Mouse (Mus musculus): ENCODE data around the gene Gm21983. TPM values are rescaled to one million over a fixed set of nuclear protein-coding genes. Genes with fewer than 3 reads are reported as not detected.

Gm21983 gene
- polyA plus RNA-seq, 1 experiment from 2014 or later = 0.67 TPM

DNA sequence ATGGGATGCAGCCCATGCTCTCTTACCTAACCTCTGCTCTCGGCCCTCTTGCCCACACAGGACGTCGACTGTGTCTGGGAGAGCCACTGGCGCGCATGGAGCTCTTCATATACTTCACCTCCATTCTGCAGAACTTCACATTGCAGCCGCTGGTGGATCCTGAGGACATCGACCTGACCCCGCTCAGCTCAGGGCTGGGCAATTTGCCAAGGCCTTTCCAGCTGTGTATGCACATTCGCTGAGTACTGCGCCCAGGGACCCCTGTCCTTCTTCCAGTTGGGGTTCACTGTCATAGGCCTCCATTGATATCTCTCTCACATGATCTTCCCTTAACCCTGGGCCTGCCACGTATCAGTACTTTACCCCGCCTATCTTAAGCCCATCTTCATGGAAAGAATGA, 47.7 kb downstream of the Gm21983 start:
- WGBS (ENCODE audit: insufficient replicate concordance) = 64% methylated on average over 12 of the region's 12 CpGs
- H3K27me3 ChIP-seq (ENCODE audit: control insufficient read depth, insufficient read depth, low read length) = no peaks in the 10 kb centered on the region
- no peaks in the 10 kb centered on the region; the same call in 1 of the 2 replicates for H3K9me3 ChIP-seq (replicated peaks; ENCODE audit: control insufficient read depth, low read length)
- H3K4me1 ChIP-seq (ENCODE audit: control insufficient read depth, insufficient read depth, low read length) = no peaks in the 10 kb centered on the region
- H3K27ac ChIP-seq (ENCODE audit: low read depth, low read length) = no peak overlapping the region
- no peak overlapping the region for H3K4me2 ChIP-seq
- ATAC-seq (replicated peaks; ENCODE audit: insufficient number of reproducible peaks, low FRiP score, low TSS enrichment) = no peak
- no peak overlapping the region for H3K9ac ChIP-seq (ENCODE audit: low read depth, low read length)
- no peaks in the 10 kb centered on the region for H3K36me3 ChIP-seq (ENCODE audit: control insufficient read depth, insufficient read depth, low read length)
- H3K4me3 ChIP-seq (ENCODE audit: low read depth, low read length) = no peak overlapping the region

DNA sequence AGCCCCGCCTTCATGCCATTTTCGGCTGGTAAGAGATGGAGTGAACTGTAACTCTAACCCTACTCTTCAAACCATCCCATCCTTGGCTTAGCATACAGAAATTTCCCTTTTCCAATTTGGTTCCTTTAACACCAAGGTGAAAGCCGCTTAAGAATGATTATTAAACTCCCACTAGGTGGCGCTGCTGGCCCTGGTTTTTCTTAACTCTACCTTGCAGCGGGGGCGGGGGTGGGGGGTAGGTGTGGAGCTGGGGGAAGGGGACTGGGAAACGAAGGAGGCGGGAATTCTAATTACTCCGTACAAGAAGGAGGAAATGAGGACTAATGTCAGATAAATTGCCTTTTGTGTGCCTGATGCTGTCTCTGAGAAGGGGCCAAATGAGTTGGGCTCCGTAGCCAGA, 48.3 kb downstream of the Gm21983 start:
- Histone ChIP-seq H3K36me3 (ENCODE audit: control insufficient read depth, insufficient read depth, low read length) (no peaks in the 10 kb centered on the region), H3K4me2 (no peak overlapping the region), H3K4me1 (ENCODE audit: control insufficient read depth, insufficient read depth, low read length) (no peaks in the 10 kb centered on the region), H3K4me3 (ENCODE audit: low read depth, low read length) (no peak overlapping the region), H3K9me3 (replicated peaks; ENCODE audit: control insufficient read depth, low read length) (no peaks in the 10 kb centered on the region; the same call in 1 of the 2 replicates), H3K9ac (ENCODE audit: low read depth, low read length) (no peak overlapping the region), H3K27me3 (ENCODE audit: control insufficient read depth, insufficient read depth, low read length) (no peaks in the 10 kb centered on the region), H3K27ac (ENCODE audit: low read depth, low read length) (no peak overlapping the region)
- no peak for ATAC-seq (replicated peaks; ENCODE audit: insufficient number of reproducible peaks, low FRiP score, low TSS enrichment)
- 13% methylated on average over 10 of the region's 10 CpGs for WGBS (ENCODE audit: insufficient replicate concordance)

DNA sequence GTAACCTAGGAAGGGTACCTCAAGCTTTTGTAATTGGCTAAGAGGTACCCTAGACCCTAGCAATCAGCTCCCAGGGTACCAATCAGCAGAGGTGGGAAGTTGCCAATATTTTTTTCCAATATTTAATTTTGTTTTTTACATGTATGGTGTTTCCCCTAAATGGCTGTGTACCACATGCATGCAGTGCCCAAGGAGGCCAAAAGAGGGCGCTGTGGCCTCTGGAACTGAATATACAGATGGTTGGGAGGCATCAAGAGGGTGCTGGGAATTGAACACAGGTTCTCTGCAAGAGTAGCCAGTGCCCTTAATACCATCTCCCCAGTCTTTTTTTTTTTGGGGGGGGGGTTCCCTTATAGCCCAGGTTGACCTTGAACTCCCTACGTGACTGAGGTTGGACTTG, 49.5 kb downstream of the Gm21983 start:
- 64% methylated on average over 2 of the region's 2 CpGs for WGBS (ENCODE audit: insufficient replicate concordance)
- Histone ChIP-seq H3K9me3 (replicated peaks; ENCODE audit: control insufficient read depth, low read length) (no peaks in the 10 kb centered on the region; the same call in 1 of the 2 replicates), H3K4me3 (ENCODE audit: low read depth, low read length) (no peak overlapping the region), H3K4me1 (ENCODE audit: control insufficient read depth, insufficient read depth, low read length) (no peaks in the 10 kb centered on the region), H3K36me3 (ENCODE audit: control insufficient read depth, insufficient read depth, low read length) (no peaks in the 10 kb centered on the region), H3K27me3 (ENCODE audit: control insufficient read depth, insufficient read depth, low read length) (no peaks in the 10 kb centered on the region), H3K4me2 (no peak overlapping the region), H3K27ac (ENCODE audit: low read depth, low read length) (no peak overlapping the region), H3K9ac (ENCODE audit: low read depth, low read length) (no peak overlapping the region)
- no peak for ATAC-seq (replicated peaks; ENCODE audit: insufficient number of reproducible peaks, low FRiP score, low TSS enrichment)

DNA sequence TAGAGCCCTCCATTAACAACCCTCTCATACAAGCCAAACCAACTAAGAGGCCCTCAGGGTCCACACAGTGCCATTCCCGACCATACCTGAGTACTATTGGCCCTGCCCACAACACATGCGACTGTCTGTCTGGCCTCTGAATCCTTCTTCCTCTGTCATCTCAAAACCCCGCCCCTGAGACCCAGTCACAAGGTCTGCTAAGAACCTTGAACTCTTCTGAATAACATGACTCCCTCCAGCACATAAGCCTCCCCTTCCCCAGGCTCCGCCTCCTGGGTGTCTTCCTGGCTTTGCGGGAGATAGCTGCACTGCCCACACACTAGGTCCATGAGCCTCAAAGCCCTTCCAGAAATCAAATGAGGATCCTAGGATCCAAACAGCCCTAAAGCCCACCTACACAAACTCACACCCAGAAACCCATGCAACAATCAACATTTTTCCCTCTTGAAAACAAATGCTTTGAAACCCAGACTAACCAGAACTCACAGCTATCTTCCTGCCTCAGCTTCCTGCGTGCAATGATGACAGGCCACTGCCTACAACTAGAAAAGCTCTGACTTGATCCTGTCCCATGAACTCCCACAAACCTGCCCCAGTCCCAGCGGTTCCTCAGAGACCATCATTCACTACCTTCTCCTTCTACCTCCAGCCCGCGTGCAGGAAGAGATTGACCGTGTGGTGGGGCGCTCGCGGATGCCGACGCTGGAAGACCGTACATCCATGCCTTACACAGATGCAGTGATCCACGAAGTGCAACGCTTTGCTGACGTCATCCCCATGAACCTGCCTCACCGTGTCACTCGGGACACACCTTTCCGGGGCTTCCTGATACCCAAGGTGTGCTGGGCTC, 50.1 kb downstream of the Gm21983 start:
- Histone ChIP-seq H3K36me3 (ENCODE audit: control insufficient read depth, insufficient read depth, low read length) (no peaks in the 10 kb centered on the region), H3K4me1 (ENCODE audit: control insufficient read depth, insufficient read depth, low read length) (no peaks in the 10 kb centered on the region), H3K27me3 (ENCODE audit: control insufficient read depth, insufficient read depth, low read length) (no peaks in the 10 kb centered on the region), H3K9ac (ENCODE audit: low read depth, low read length) (no peak overlapping the region), H3K9me3 (replicated peaks; ENCODE audit: control insufficient read depth, low read length) (no peaks in the 10 kb centered on the region; the same call in 1 of the 2 replicates), H3K27ac (ENCODE audit: low read depth, low read length) (no peak overlapping the region), H3K4me3 (ENCODE audit: low read depth, low read length) (no peak overlapping the region), H3K4me2 (no peak overlapping the region)
- WGBS (ENCODE audit: insufficient replicate concordance) = 80% methylated on average over 22 of the region's 22 CpGs
- ATAC-seq (replicated peaks; ENCODE audit: insufficient number of reproducible peaks, low FRiP score, low TSS enrichment) = no peak

DNA sequence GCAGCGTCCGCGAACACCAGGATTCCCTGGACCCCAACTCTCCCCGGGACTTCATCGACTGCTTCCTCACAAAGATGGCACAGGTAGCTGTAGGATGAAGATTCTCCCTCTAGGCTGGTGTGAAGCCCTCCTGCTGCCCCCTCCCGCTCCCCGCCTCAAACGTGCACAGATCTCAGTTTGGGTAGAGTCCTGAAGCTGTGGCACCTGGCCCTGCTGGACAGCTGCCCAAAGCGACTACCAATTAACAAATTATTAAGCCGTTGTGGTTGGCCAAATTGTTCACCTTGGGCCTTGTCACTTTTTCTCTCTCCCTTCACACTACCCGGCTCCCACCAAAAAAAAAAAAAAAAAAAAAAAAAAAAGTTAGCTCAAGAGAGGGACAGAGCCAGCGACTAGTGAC, 51.1 kb downstream of the Gm21983 start:
- no peak overlapping the region for H3K4me3 ChIP-seq (ENCODE audit: low read depth, low read length)
- WGBS (ENCODE audit: insufficient replicate concordance) = 82% methylated on average over 12 of the region's 12 CpGs
- H3K9ac ChIP-seq (ENCODE audit: low read depth, low read length) = no peak overlapping the region
- H3K4me1 ChIP-seq (ENCODE audit: control insufficient read depth, insufficient read depth, low read length) = no peaks in the 10 kb centered on the region
- no peak overlapping the region for H3K4me2 ChIP-seq
- H3K27me3 ChIP-seq (ENCODE audit: control insufficient read depth, insufficient read depth, low read length) = no peaks in the 10 kb centered on the region
- H3K36me3 ChIP-seq (ENCODE audit: control insufficient read depth, insufficient read depth, low read length) = no peaks in the 10 kb centered on the region
- H3K27ac ChIP-seq (ENCODE audit: low read depth, low read length) = no peak overlapping the region
- H3K9me3 ChIP-seq (replicated peaks; ENCODE audit: control insufficient read depth, low read length) = no peaks in the 10 kb centered on the region; the same call in 1 of the 2 replicates
- no peak for ATAC-seq (replicated peaks; ENCODE audit: insufficient number of reproducible peaks, low FRiP score, low TSS enrichment)

DNA sequence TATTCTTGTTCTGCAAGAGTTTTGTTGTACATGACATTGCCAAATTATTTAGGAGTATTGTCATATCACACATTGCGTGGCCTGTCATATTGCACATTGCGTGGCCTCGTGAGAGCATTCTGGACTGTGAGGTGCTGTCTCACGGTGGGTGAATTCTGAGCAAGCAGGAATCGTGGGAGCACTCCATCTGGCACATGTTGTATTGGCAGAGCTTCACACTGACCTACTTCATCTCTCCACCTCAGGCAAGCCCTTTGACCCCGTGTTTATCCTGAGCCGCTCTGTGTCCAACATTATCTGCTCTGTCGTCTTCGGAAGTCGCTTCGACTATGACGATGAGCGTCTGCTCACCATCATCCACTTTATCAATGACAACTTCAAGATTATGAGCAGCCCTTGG, 51.9 kb downstream of the Gm21983 start:
- ATAC-seq (replicated peaks; ENCODE audit: insufficient number of reproducible peaks, low FRiP score, low TSS enrichment) = no peak
- Histone ChIP-seq H3K27ac (ENCODE audit: low read depth, low read length) (no peak overlapping the region), H3K36me3 (ENCODE audit: control insufficient read depth, insufficient read depth, low read length) (no peaks in the 10 kb centered on the region), H3K9me3 (replicated peaks; ENCODE audit: control insufficient read depth, low read length) (no peaks in the 10 kb centered on the region; the same call in 1 of the 2 replicates), H3K4me1 (ENCODE audit: control insufficient read depth, insufficient read depth, low read length) (no peaks in the 10 kb centered on the region), H3K4me2 (no peak overlapping the region), H3K4me3 (ENCODE audit: low read depth, low read length) (no peak overlapping the region), H3K27me3 (ENCODE audit: control insufficient read depth, insufficient read depth, low read length) (no peaks in the 10 kb centered on the region), H3K9ac (ENCODE audit: low read depth, low read length) (no peak overlapping the region)
- 61% methylated on average over 13 of the region's 13 CpGs for WGBS (ENCODE audit: insufficient replicate concordance)

DNA sequence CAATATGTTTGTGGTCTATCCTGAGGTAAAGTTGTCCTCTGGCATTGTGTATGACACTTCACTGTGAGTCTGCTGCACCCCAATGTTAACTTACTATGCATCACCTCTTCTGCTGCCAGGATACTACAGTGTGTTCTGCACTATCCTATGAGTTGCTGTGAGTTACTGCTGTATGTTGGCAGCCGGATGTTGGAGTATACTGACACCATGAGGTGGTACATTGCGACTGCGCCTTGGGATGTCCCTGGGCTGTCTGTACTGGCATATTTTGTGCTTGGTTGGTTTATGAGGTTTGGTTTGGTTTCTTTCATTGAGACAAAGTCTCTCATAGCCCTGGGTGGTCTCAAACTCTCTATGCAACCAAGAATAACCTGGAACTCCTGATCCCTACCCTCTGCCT, 52.7 kb downstream of the Gm21983 start:
- H3K9me3 ChIP-seq (replicated peaks; ENCODE audit: control insufficient read depth, low read length) = no peaks in the 10 kb centered on the region; the same call in 1 of the 2 replicates
- WGBS (ENCODE audit: insufficient replicate concordance) = 53% methylated on average over 3 of the region's 3 CpGs
- no peak for ATAC-seq (replicated peaks; ENCODE audit: insufficient number of reproducible peaks, low FRiP score, low TSS enrichment)

DNA sequence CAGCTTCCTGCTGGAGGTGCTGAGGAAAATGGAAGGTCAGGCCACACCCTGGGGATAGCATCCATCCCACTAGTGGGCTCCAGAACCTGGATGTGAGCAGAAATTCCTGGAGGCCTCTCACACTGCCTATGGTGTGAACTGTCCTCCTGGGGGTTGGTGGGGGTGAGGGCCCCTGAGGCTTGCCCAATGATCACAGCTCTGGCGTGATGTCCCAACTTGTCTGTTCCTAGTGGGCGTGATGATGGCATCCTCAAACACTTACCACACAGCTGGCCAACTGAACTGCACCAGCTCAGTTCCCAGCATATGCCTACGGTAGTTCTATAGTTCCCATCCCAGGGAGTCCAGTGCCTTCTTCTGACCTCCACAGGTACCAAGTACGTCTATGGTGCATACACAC, 55.9 kb downstream of the Gm21983 start:
- 84% methylated on average over 4 of the region's 4 CpGs for WGBS (ENCODE audit: insufficient replicate concordance)
- Histone ChIP-seq H3K4me2 (no peak overlapping the region), H3K9me3 (replicated peaks; ENCODE audit: control insufficient read depth, low read length) (no peaks in the 10 kb centered on the region), H3K27me3 (ENCODE audit: control insufficient read depth, insufficient read depth, low read length) (no peaks in the 10 kb centered on the region), H3K4me1 (ENCODE audit: control insufficient read depth, insufficient read depth, low read length) (no peaks in the 10 kb centered on the region), H3K36me3 (ENCODE audit: control insufficient read depth, insufficient read depth, low read length) (no peaks in the 10 kb centered on the region), H3K4me3 (ENCODE audit: low read depth, low read length) (no peak overlapping the region), H3K27ac (ENCODE audit: low read depth, low read length) (no peak overlapping the region), H3K9ac (ENCODE audit: low read depth, low read length) (no peak overlapping the region)
- ATAC-seq (replicated peaks; ENCODE audit: insufficient number of reproducible peaks, low FRiP score, low TSS enrichment) = no peak

More for the DNA sequence above, 52.7 kb downstream of the Gm21983 start:
- no peaks in the 10 kb centered on the region for H3K27me3 ChIP-seq (ENCODE audit: control insufficient read depth, insufficient read depth, low read length)
- no peaks in the 10 kb centered on the region for H3K36me3 ChIP-seq (ENCODE audit: control insufficient read depth, insufficient read depth, low read length)
- no peak overlapping the region for H3K4me2 ChIP-seq
- H3K4me3 ChIP-seq (ENCODE audit: low read depth, low read length) = no peak overlapping the region
- H3K27ac ChIP-seq (ENCODE audit: low read depth, low read length) = no peak overlapping the region
- H3K4me1 ChIP-seq (ENCODE audit: control insufficient read depth, insufficient read depth, low read length) = no peaks in the 10 kb centered on the region
- H3K9ac ChIP-seq (ENCODE audit: low read depth, low read length) = no peak overlapping the region

Measured in heart, embryonic 11.5 days (tissue).